ENCODE assay signal across 11 mouse cellular contexts in the genomic region with DNA sequence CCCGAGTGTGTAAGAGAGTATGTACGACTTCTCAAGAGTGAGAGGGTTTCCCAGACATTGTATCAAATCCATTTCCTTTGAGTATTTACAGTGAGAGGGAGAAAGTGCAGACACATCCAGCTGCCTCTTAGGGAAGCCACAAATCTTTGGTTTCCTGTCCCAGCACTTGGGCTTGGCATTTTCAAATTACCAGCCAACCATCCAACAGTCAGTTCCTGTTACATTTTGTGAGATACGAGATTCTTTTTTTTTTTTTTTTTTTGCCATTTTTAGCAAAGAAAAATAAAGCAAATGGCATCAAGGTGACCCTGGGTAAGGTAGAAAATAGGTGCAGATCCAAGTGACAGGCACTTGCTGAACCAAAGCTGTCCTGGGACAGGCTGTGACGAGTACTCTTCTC. TPM values are rescaled to one million over a fixed set of nuclear protein-coding genes. Genes with fewer than 3 reads are reported as not detected.
DNase-seq lines count a peak whose midpoint lies in the region; ATAC-seq and TF ChIP-seq lines count a peak whose summit lies in the region.
"Had no signal": no experiment of that assay in that cellular context is flagged by ENCODE, and none has a peak within 500 bp of the region (broad histone marks: within the 10 kb centered on the region; RNA-seq: fewer than 3 reads in every experiment).

No protein-coding gene starts in this region.

- peak overlapping the region; percentile 75 for H3K27ac ChIP-seq in heart, embryonic 15.5 days
- peak overlapping the region; percentile 47 for H3K27ac ChIP-seq in liver, embryonic 16.5 days (ENCODE audit: low read length)
- peak overlapping the region; percentile 86 for H3K27ac ChIP-seq in MEL (ENCODE audit: control insufficient read depth, low read depth, low read length)
- no peak overlapping the region for H3K27ac ChIP-seq in midbrain, embryonic 16.5 days (ENCODE audit: low read length)
- H3K27ac ChIP-seq: limb, embryonic 12.5 days had no signal

- DNase-seq in heart, postnatal 10 days: no peak
- no peak for DNase-seq in liver
- DNase-seq in MEL (ENCODE audit: low read depth, low spot score): peak; percentile 67
- DNase-seq in induced T-regulatory cell, adult 2 months (ENCODE audit: low read depth): peak; percentile 76
- DNase-seq: kidney, adult 2 months; right cerebral cortex, adult 18-20 months; thymus, postnatal 36 days had no signal

- no peak for TF ChIP-seq CTCF in MEL (IDR thresholded peaks at IDR 0.05 in 2 of 3, conservative IDR thresholded peaks at IDR 0.05 in 1 of 3; ENCODE audit: control insufficient read depth in 1 of 3, insufficient read depth in 1 of 3, low read depth in 2 of 3, low read length in 3 of 3, poor library complexity in 1 of 3, severe bottlenecking in 1 of 3)

- H3K4me1 ChIP-seq in heart, embryonic 15.5 days (replicated peaks): peaks cover 47% of the 10 kb centered on the region
- H3K4me1 ChIP-seq in liver, embryonic 16.5 days (ENCODE audit: control insufficient read depth, low read depth, low read length): peaks cover 24% of the 10 kb centered on the region
- peaks cover 32 to 37% of the 10 kb centered on the region in 2 experiments for H3K4me1 ChIP-seq in MEL (ENCODE audit: control insufficient read depth in 1 of 2, insufficient read depth in 2 of 2, low read length in 2 of 2)
- H3K4me1 ChIP-seq in midbrain, embryonic 16.5 days (ENCODE audit: control insufficient read depth, insufficient read depth, low read length): peaks cover 13% of the 10 kb centered on the region

- intact Hi-C loops in heart, postnatal 10 days (cut with DNase I): no loop called here

- no peaks in the 10 kb centered on the region for H3K9me3 ChIP-seq in heart, embryonic 15.5 days (replicated peaks)
- no peaks in the 10 kb centered on the region for H3K9me3 ChIP-seq in liver, embryonic 16.5 days (replicated peaks; ENCODE audit: control insufficient read depth, low read length)
- no peaks in the 10 kb centered on the region for H3K9me3 ChIP-seq in MEL (replicated peaks; ENCODE audit: insufficient read depth, low read length)
- H3K9me3 ChIP-seq in midbrain, embryonic 16.5 days (replicated peaks; ENCODE audit: control insufficient read depth, low read length, poor library complexity, severe bottlenecking): peaks cover 7% of the 10 kb centered on the region
- H3K9me3 ChIP-seq: limb, embryonic 12.5 days had no signal

- no peak overlapping the region for H3K9ac ChIP-seq in heart, embryonic 15.5 days
- H3K9ac ChIP-seq in liver, embryonic 16.5 days (ENCODE audit: low read depth, low read length): no peak overlapping the region; the same call in 1 of the 2 replicates
- H3K9ac ChIP-seq in MEL (ENCODE audit: control insufficient read depth, low read depth, low read length, poor library complexity, severe bottlenecking): peak overlapping the region; percentile 16
- H3K9ac ChIP-seq in midbrain, embryonic 16.5 days (ENCODE audit: low read depth, low read length): no peak overlapping the region
- H3K9ac ChIP-seq: limb, embryonic 12.5 days had no signal

- 59% methylated on average over 4 of the region's 4 CpGs for WGBS in heart, embryonic 15.5 days
- 35% methylated on average over 4 of the region's 4 CpGs for WGBS in liver, embryonic 16.5 days (ENCODE audit: insufficient replicate concordance)
- 83% methylated on average over 4 of the region's 4 CpGs for WGBS in midbrain, embryonic 16.5 days

- TF ChIP-seq EP300 in MEL (IDR thresholded peaks at IDR 0.05; ENCODE audit: low read depth in 1 of 2, low read length in 2 of 2): peak in 1 of 2 experiments; percentile 39; a peak in 1 of 4 replicates

- no peaks in the 10 kb centered on the region for H3K79me2 ChIP-seq in MEL (ENCODE audit: control insufficient read depth, insufficient read depth, low read length, poor library complexity)

- ATAC-seq in heart, embryonic 15.5 days (replicated peaks; ENCODE audit: insufficient number of reproducible peaks, insufficient read depth, low FRiP score, low read depth): no peak
- no peak for ATAC-seq in liver, embryonic 16.5 days (ENCODE audit: low read depth)
- ATAC-seq in midbrain, embryonic 16.5 days: no peak

- no peaks in the 10 kb centered on the region for H3K27me3 ChIP-seq in heart, embryonic 15.5 days
- H3K27me3 ChIP-seq in liver, embryonic 16.5 days (ENCODE audit: control insufficient read depth, insufficient read depth, low read depth, low read length): no peaks in the 10 kb centered on the region
- H3K27me3 ChIP-seq in MEL (ENCODE audit: control insufficient read depth in 1 of 2, insufficient read depth in 2 of 2, low read length in 2 of 2): no peaks in the 10 kb centered on the region
- peaks cover 22% of the 10 kb centered on the region for H3K27me3 ChIP-seq in midbrain, embryonic 16.5 days (ENCODE audit: control insufficient read depth, insufficient read depth, low read depth, low read length)
- H3K27me3 ChIP-seq: limb, embryonic 12.5 days had no signal

- TF ChIP-seq POLR2A in MEL (IDR thresholded peaks at IDR 0.05; ENCODE audit: control insufficient read depth in 1 of 2, insufficient read depth in 1 of 2, low read depth in 1 of 2, low read length in 2 of 2, poor library complexity in 1 of 2): no peak

- TF ChIP-seq RAD21 in MEL (IDR thresholded peaks at IDR 0.05; ENCODE audit: low read depth, low read length): no peak

- no peak overlapping the region for H3K4me3 ChIP-seq in heart, embryonic 15.5 days
- H3K4me3 ChIP-seq in liver, embryonic 16.5 days (ENCODE audit: low read depth, low read length): no peak overlapping the region
- H3K4me3 ChIP-seq in MEL (ENCODE audit: control insufficient read depth in 1 of 2, insufficient read depth in 1 of 2, low read depth in 2 of 2, low read length in 2 of 2): peak overlapping the region; percentile 3 to 5; a peak in 2 of 4 replicates
- no peak overlapping the region for H3K4me3 ChIP-seq in midbrain, embryonic 16.5 days (ENCODE audit: low read depth, low read length)
- H3K4me3 ChIP-seq: limb, embryonic 12.5 days had no signal

- H3K4me2 ChIP-seq in heart, embryonic 15.5 days: no peak overlapping the region
- no peak overlapping the region for H3K4me2 ChIP-seq in liver, embryonic 16.5 days (ENCODE audit: low read depth, low read length)
- H3K4me2 ChIP-seq in midbrain, embryonic 16.5 days (ENCODE audit: low read length): no peak overlapping the region
- H3K4me2 ChIP-seq: limb, embryonic 12.5 days had no signal

- H3K36me3 ChIP-seq in heart, embryonic 15.5 days: no peaks in the 10 kb centered on the region
- no peaks in the 10 kb centered on the region for H3K36me3 ChIP-seq in liver, embryonic 16.5 days (ENCODE audit: control insufficient read depth, insufficient read depth)
- H3K36me3 ChIP-seq in MEL (ENCODE audit: control insufficient read depth in 1 of 2, insufficient read depth in 2 of 2, low read length in 2 of 2): peaks cover 0 to 33% of the 10 kb centered on the region in 2 experiments; a peak in 2 of 4 replicates
- no peaks in the 10 kb centered on the region for H3K36me3 ChIP-seq in midbrain, embryonic 16.5 days (ENCODE audit: control insufficient read depth, insufficient read depth, low read length)
- H3K36me3 ChIP-seq: limb, embryonic 12.5 days had no signal

TF ChIP-seq in MEL, 35 proteins besides CTCF, POLR2A, EP300 and RAD21:
- TF ChIP-seq ZNF384 (IDR thresholded peaks at IDR 0.05; ENCODE audit: low read depth, low read length) (peak; percentile 88), ZMIZ1 (IDR thresholded peaks at IDR 0.05; ENCODE audit: low read depth, low read length) (no peak), MEF2A (IDR thresholded peaks at IDR 0.05; ENCODE audit: extremely low read depth, insufficient replicate concordance, low read depth, low read length, poor library complexity, severe bottlenecking) (no peak), TBP (IDR thresholded peaks at IDR 0.05; ENCODE audit: low read depth, low read length) (no peak), TCF12 (IDR thresholded peaks at IDR 0.05; ENCODE audit: low read depth, low read length) (peak; percentile 20; the same call in 1 of the 2 replicates), TAL1 (IDR thresholded peaks at IDR 0.05; ENCODE audit: low read length) (no peak), E2F4 (IDR thresholded peaks at IDR 0.05; ENCODE audit: borderline replicate concordance, low read depth, low read length) (no peak), MAX (IDR thresholded peaks at IDR 0.05; ENCODE audit: low read length) (no peak), ETS1 (IDR thresholded peaks at IDR 0.05; ENCODE audit: low read depth, low read length) (peak; percentile 70), POLR2AphosphoS2 (IDR thresholded peaks at IDR 0.05; ENCODE audit: low read length) (no peak), HCFC1 (IDR thresholded peaks at IDR 0.05; ENCODE audit: low read depth, low read length) (no peak), RCOR1 (IDR thresholded peaks at IDR 0.05; ENCODE audit: low read depth, low read length) (peak; percentile 80)

RNA-seq across cellular contexts. Expression of a gene that starts 9.2 kb away (rescaled TPM):
- polyA plus RNA-seq in heart, embryonic 15.5 days (2015; fragmentation: Nextera tagmentation; extraction: Ambion mirVana): 16.0 and 23.6 TPM in 2 replicates
- 100 to 1,000 TPM; 498 to 553 TPM for total RNA-seq in heart, postnatal 10 days (2021)
- 0.13 and 0.25 TPM in 2 replicates for polyA plus RNA-seq in liver, embryonic 16.5 days (2015; fragmentation: Nextera tagmentation; extraction: Ambion mirVana)
- 42.3 and 43.4 TPM in 2 replicates for total RNA-seq in MEL (2012; rRNA removed)
- polyA plus RNA-seq in MEL (2012; ENCODE audit: insufficient read depth in 1 of 2, insufficient read length in 2 of 2, low read depth in 1 of 2, low replicate concordance in 2 of 2, missing spikeins in 1 of 2): 10 to 100 TPM in 1 of 2 experiments, not detected in 1; 26.8 TPM
- 0.78 and 0.88 TPM in 2 replicates for polyA plus RNA-seq in midbrain, embryonic 16.5 days (2015; fragmentation: Nextera tagmentation; extraction: Ambion mirVana)
- polyA plus RNA-seq: limb, embryonic 12.5 days had no signal

Comparison
In these comparisons a context has a peak if more than half of its experiments do, and no peak if none do; other contexts are left out.
1. H3K4me3 ChIP-seq: peak in MEL (2 of 2); none in heart, embryonic 15.5 days (single experiment), liver, embryonic 16.5 days (single experiment) and midbrain, embryonic 16.5 days (single experiment).
2. DNase-seq: peak in MEL (single experiment) and induced T-regulatory cell, adult 2 months (single experiment); none in heart, postnatal 10 days (0 of 2) and liver (single experiment).